Mouse (Mus musculus) forebrain, embryonic 11.5 days (tissue): ENCODE measurements at regions not wholly inside any gene's neighbourhood (a gene's known extent, or its start where the extent isn't known, plus 50 kb on each side); places are given as distances from the start of the nearest gene placed in this dataset.

Experiments
- ATAC-seq: fragments of 200-750 bp; cut with Nextera tagmentation; replicated peaks from 2 replicates; pipeline ENCODE4 v1.8.0; 2017; ENCODE audit warnings: moderate TSS enrichment; ENCODE audit not compliant: low FRiP score
- DNase-seq: peaks from one replicate; pipeline ENCODE4 v3.0.0-alpha.2; 2017; ENCODE audit warnings: low spot score
- H3K27ac ChIP-seq: fragments of 300-500 bp; sonication (generic); 2 replicates; pipeline ENCODE4 v1.5.1; 2014; ENCODE audit warnings: low read depth, low read length
- H3K27me3 ChIP-seq: fragments of 300-500 bp; sonication (generic); 2 replicates; pipeline ENCODE4 v1.6.1; 2014; ENCODE audit warnings: mild to moderate bottlenecking, low read length, mixed read lengths; ENCODE audit not compliant: control insufficient read depth, insufficient read depth
- H3K36me3 ChIP-seq: fragments of 300-500 bp; sonication (generic); 2 replicates; pipeline ENCODE4 v1.6.1; 2014; ENCODE audit warnings: mild to moderate bottlenecking, low read length, moderate library complexity, mixed read lengths; ENCODE audit not compliant: control insufficient read depth, insufficient read depth
- H3K4me1 ChIP-seq: fragments of 300-500 bp; sonication (generic); replicated peaks from 2 replicates; pipeline ENCODE4 v1.6.1; 2014; ENCODE audit warnings: low read length, mixed read lengths; ENCODE audit not compliant: control insufficient read depth, insufficient read depth
- H3K4me2 ChIP-seq: fragments of 300-500 bp; sonication (generic); 2 replicates; pipeline ENCODE4 v1.6.1; 2014; ENCODE audit warnings: low read depth, mild to moderate bottlenecking, low read length, moderate library complexity, mixed read lengths; ENCODE audit not compliant: severe bottlenecking
- H3K4me3 ChIP-seq: fragments of 300-500 bp; sonication (generic); 2 replicates; pipeline ENCODE4 v1.5.1; 2014; ENCODE audit warnings: low read depth, low read length
- H3K9ac ChIP-seq: fragments of 300-500 bp; sonication (generic); 2 replicates; pipeline ENCODE4 v1.6.1; 2014; ENCODE audit warnings: low read length
- H3K9me3 ChIP-seq: fragments of 300-500 bp; sonication (generic); 2 replicates; pipeline ENCODE4 v1.6.1; 2016; ENCODE audit warnings: low read length, mixed read lengths; ENCODE audit not compliant: control insufficient read depth
- WGBS: fragments of 180-500 bp; shearing (Covaris S2); extraction: QIAGEN DNeasy Blood & Tissue Kit; methylation state at CpG from one replicate; pipeline ENCODE4 v1.1.7; 2014; 5-methylcytosine and 5-hydroxymethylcytosine counted together

DNA sequence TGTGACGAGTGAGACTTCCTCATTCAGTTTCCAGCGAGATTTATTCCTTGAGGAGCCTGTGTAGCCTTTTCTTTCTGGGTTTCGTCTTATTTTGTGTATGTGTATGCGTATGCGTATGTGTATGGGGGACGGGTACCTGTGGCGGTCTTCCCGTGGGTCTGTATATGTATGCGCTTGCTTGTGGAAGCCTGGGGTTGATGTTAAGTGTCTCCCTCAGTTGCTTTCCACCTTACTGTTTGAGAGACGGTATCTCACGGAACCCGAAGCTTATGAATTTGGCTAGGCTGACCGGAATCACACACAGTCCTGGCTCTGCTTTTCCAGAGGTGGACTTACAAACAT lies 87.1 kb downstream of the Ankrd50 start:
- H3K27me3 ChIP-seq, result no peaks in the 10 kb centered on the region; the same call in 1 of the 2 replicates
- no peak overlapping the region for H3K27ac ChIP-seq
- DNase-seq (no peak), ATAC-seq (no peak)
- H3K4me1 ChIP-seq, result peaks cover 3% of the 10 kb centered on the region; the same call in 1 of the 2 replicates
- no peak overlapping the region for H3K4me2 ChIP-seq
- 64% methylated on average over 13 of the region's 13 CpGs for WGBS
- H3K9ac ChIP-seq, result no peak overlapping the region
- no peaks in the 10 kb centered on the region for H3K36me3 ChIP-seq
- H3K4me3 ChIP-seq, result no peak overlapping the region
- H3K9me3 ChIP-seq, result no peaks in the 10 kb centered on the region

DNA sequence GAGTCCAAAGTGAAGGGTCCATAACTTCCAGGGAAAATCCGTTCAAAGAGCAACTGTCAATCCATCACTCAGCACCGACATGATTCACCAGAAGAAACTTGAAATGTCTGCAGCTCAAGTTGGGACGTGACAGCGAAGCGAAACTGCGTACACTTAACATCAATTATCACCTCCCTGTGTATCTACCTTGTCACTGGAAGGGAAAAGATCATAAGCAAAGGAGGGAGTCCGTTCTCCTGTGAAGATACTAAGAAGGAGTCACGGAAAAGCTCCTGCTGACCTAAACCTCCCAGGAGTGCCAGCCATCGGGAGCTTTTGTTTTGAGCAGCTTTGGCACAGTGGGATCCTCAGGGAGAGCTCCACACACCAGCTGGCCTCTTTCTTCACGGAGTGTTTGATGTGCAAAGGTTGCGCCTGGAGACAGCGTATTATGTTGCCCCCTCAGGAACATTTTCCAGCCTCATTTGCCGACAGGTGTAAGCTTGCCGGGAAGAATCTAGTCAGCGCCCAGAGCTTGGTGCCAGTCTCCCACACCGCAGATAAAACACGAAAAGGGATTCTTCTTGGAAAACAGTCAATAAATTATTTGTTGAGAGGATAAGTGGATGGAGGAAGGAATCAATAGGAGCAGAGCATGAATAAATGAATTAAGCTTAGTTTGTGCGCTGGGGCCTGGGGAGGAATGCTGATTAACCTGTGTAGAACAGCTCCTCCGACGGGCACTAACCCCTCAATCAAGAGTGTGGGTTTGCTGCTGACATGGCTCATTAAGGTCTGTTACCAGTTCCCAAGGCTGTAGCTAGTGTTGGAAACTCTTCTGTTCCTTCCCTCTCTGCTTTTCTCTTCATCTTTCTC lies 87.7 kb downstream of the Ankrd50 start:
- peaks cover 3% of the 10 kb centered on the region; the same call in 1 of the 2 replicates for H3K4me1 ChIP-seq
- H3K9ac ChIP-seq, result no peak overlapping the region
- DNase-seq (no peak), ATAC-seq (peak; percentile 55; the same call in 1 of the 2 replicates)
- no peaks in the 10 kb centered on the region for H3K9me3 ChIP-seq
- H3K36me3 ChIP-seq, result no peaks in the 10 kb centered on the region
- H3K27me3 ChIP-seq, result no peaks in the 10 kb centered on the region; the same call in 1 of the 2 replicates
- peak overlapping the region; percentile 15 for H3K4me3 ChIP-seq
- peak overlapping the region; percentile 50 for H3K4me2 ChIP-seq
- no peak overlapping the region for H3K27ac ChIP-seq
- 2% methylated on average over 20 of the region's 20 CpGs for WGBS

- Histone ChIP-seq H3K4me1 (peaks cover 3% of the 10 kb centered on the region; the same call in 1 of the 2 replicates), H3K9ac (no peak overlapping the region), H3K4me2 (no peak overlapping the region), H3K9me3 (no peaks in the 10 kb centered on the region), H3K4me3 (no peak overlapping the region), H3K27me3 (no peaks in the 10 kb centered on the region; the same call in 1 of the 2 replicates), H3K27ac (no peak overlapping the region), H3K36me3 (no peaks in the 10 kb centered on the region)
- ATAC-seq (no peak), DNase-seq (no peak)
- WGBS, result 74% methylated on average over 4 of the region's 4 CpGs
These were observed 90.3 kb downstream of the Ankrd50 start for GRCm38 (mm10) chr3:38394308-38394707.

DNA sequence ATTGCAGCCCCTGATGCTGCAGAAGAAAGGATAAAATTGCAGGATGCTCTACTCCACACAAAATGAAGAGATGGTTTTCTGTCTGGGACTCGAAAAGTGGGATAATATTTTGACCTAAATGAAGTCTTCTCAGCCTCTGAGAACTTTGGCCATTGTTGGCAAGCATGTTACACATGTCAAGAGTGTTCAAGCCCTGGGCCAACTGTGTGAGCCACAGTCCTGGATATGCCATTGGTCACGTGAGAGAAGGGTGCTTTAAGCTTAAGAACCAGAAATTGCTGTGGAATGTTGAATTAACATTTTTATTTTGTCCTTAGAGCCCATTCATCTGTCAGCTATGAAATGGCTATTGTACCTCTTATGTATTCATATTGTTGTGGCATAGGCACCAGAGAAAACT lies 95.0 kb downstream of the Ankrd50 start:
- H3K4me2 ChIP-seq, result no peak overlapping the region
- WGBS, result 67% methylated on average over 2 of the region's 2 CpGs
- H3K4me1 ChIP-seq, result no peaks in the 10 kb centered on the region
- no peaks in the 10 kb centered on the region for H3K36me3 ChIP-seq
- no peaks in the 10 kb centered on the region for H3K9me3 ChIP-seq
- H3K4me3 ChIP-seq, result no peak overlapping the region
- no peaks in the 10 kb centered on the region for H3K27me3 ChIP-seq
- H3K9ac ChIP-seq, result no peak overlapping the region
- H3K27ac ChIP-seq, result no peak overlapping the region
- DNase-seq (no peak), ATAC-seq (no peak)

- DNase-seq (no peak), ATAC-seq (no peak)
- no peak overlapping the region for H3K4me3 ChIP-seq
- H3K27me3 ChIP-seq, result no peaks in the 10 kb centered on the region
- no peaks in the 10 kb centered on the region for H3K36me3 ChIP-seq
- H3K9me3 ChIP-seq, result no peaks in the 10 kb centered on the region
- no peak overlapping the region for H3K9ac ChIP-seq
- 7% methylated on average over 3 of the region's 3 CpGs for WGBS
- no peak overlapping the region for H3K4me2 ChIP-seq
- H3K4me1 ChIP-seq, result no peaks in the 10 kb centered on the region
- no peak overlapping the region for H3K27ac ChIP-seq
These were observed 95.7 kb downstream of the Ankrd50 start for GRCm38 (mm10) chr3:38388961-38389360.

DNA sequence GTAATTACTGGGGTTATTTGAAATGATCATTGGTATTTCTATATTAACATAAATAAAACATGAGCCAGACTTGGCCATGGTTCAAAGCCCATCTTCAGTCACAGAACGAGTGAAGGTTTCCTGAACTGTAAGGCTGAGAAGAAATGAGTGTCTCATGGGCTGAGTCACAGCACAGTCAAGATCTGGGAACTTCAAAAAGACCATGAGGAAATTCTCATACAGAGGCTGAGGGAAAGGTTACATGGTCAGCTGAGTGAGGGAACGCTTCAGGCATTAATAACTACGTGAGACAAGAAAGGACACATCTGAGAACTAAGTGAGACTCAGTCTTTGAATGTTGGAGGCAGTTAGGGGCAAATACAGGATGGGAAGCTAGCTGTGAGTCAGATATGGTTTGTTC lies 101.9 kb downstream of the Ankrd50 start:
- no peaks in the 10 kb centered on the region for H3K9me3 ChIP-seq
- no peak for DNase-seq
- H3K4me1 ChIP-seq, result no peaks in the 10 kb centered on the region
- no peaks in the 10 kb centered on the region for H3K36me3 ChIP-seq
- WGBS, result 79% methylated on average over 3 of the region's 3 CpGs
- H3K9ac ChIP-seq, result no peak overlapping the region
- H3K27ac ChIP-seq, result no peak overlapping the region
- H3K27me3 ChIP-seq, result no peaks in the 10 kb centered on the region
- no peak for ATAC-seq
- no peak overlapping the region for H3K4me2 ChIP-seq
- H3K4me3 ChIP-seq, result no peak overlapping the region

DNA sequence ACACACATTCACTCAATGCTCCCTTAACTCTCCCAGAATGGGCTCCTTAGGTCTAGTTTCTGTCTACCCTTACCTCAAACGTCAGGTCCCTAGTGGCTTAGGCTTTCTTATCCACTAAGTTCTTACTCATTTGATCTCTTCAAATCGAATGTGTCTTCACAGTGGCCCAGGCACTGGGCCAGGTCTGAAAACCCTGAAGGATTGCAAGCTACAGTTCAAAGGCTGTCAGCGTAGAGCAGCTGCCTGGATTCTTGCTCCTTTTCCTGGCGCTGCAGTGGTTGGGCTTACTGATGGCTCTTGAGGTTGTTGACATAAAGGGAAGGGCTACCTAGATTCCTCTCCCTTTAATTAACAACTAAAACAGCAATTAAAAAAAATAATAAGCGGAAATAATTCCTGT lies 103.0 kb downstream of the Ankrd50 start:
- Histone ChIP-seq H3K9ac (no peak overlapping the region), H3K27ac (no peak overlapping the region), H3K27me3 (no peaks in the 10 kb centered on the region), H3K36me3 (no peaks in the 10 kb centered on the region), H3K4me1 (no peaks in the 10 kb centered on the region), H3K9me3 (no peaks in the 10 kb centered on the region), H3K4me3 (no peak overlapping the region), H3K4me2 (no peak overlapping the region)
- 88% methylated on average over 5 of the region's 5 CpGs for WGBS
- ATAC-seq (no peak), DNase-seq (no peak)

DNA sequence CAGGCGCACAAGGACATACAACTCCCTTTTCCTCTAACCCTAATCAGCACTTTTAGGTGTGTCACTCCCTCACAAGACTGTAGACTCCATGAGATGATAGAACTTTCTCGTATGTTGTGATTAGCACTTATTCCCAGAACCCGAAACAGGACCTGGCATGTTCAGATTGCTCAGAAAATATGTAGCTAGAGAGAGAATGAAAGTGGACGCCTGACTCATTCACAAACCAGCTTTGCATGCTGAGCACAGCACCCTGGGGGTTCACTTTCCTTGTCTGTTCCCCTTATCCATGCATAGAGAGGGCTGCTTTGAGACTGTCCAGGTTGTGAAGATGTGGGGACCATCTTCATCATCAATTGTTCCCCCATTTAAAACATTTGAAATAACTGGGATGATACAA lies 111.0 kb downstream of the Ankrd50 start:
- ATAC-seq, result no peak
- no peak for DNase-seq
- Histone ChIP-seq H3K4me3 (no peak overlapping the region), H3K27me3 (no peaks in the 10 kb centered on the region), H3K4me1 (no peaks in the 10 kb centered on the region), H3K9ac (no peak overlapping the region), H3K9me3 (no peaks in the 10 kb centered on the region), H3K4me2 (no peak overlapping the region), H3K27ac (no peak overlapping the region), H3K36me3 (no peaks in the 10 kb centered on the region)
- WGBS, result 82% methylated on average over 4 of the region's 4 CpGs

- Histone ChIP-seq H3K36me3 (no peaks in the 10 kb centered on the region), H3K27me3 (no peaks in the 10 kb centered on the region), H3K9me3 (no peaks in the 10 kb centered on the region), H3K4me2 (no peak overlapping the region), H3K4me1 (no peaks in the 10 kb centered on the region), H3K27ac (no peak overlapping the region), H3K4me3 (no peak overlapping the region), H3K9ac (no peak overlapping the region)
- DNase-seq (no peak), ATAC-seq (no peak)
- WGBS, result 46% methylated on average over 2 of the region's 2 CpGs
These were observed 112.9 kb downstream of the Ankrd50 start for GRCm38 (mm10) chr3:38371702-38372101.
